Mouse (Mus musculus) neural tube, embryonic 15.5 days (tissue): ENCODE data around the gene Snx30. TPM values are rescaled to one million over a fixed set of nuclear protein-coding genes. Genes with fewer than 3 reads are reported as not detected.

Experiments
- ATAC-seq: fragments of 200-750 bp; cut with Nextera tagmentation; 2 replicates; pipeline ENCODE4 v1.8.0; 2017; ENCODE audit warnings: mild to moderate bottlenecking, moderate TSS enrichment, moderate library complexity; ENCODE audit not compliant: low FRiP score
- H3K27ac ChIP-seq: fragments of 300-500 bp; sonication (generic); replicated peaks from 2 replicates; pipeline ENCODE4 v1.5.1; 2015; ENCODE audit warnings: mild to moderate bottlenecking, inconsistent platforms
- H3K27me3 ChIP-seq: fragments of 300-500 bp; sonication (generic); replicated peaks from 2 replicates; pipeline ENCODE4 v1.6.1; 2015; ENCODE audit warnings: inconsistent platforms
- H3K36me3 ChIP-seq: fragments of 300-500 bp; sonication (generic); 2 replicates; pipeline ENCODE4 v1.6.1; 2015; ENCODE audit warnings: inconsistent platforms
- H3K4me1 ChIP-seq: fragments of 300-500 bp; sonication (generic); 2 replicates; pipeline ENCODE4 v1.6.1; 2015; ENCODE audit warnings: inconsistent platforms
- H3K4me2 ChIP-seq: fragments of 300-500 bp; sonication (generic); 2 replicates; pipeline ENCODE4 v1.6.1; 2015; ENCODE audit warnings: inconsistent platforms, mild to moderate bottlenecking, moderate library complexity
- H3K4me3 ChIP-seq: fragments of 300-500 bp; sonication (generic); replicated peaks from 2 replicates; pipeline ENCODE4 v1.5.1; 2015; ENCODE audit warnings: mild to moderate bottlenecking, inconsistent platforms
- H3K9ac ChIP-seq: fragments of 300-500 bp; sonication (generic); replicated peaks from 2 replicates; pipeline ENCODE4 v1.6.1; 2015; ENCODE audit warnings: mild to moderate bottlenecking, inconsistent platforms
- H3K9me3 ChIP-seq: fragments of 300-500 bp; sonication (generic); replicated peaks from 2 replicates; pipeline ENCODE4 v1.6.1; 2016; ENCODE audit warnings: inconsistent platforms
- WGBS: fragments of 180-500 bp; shearing (Covaris S2); methylation state at CpG from one replicate; pipeline ENCODE4 v1.1.7; 2015; ENCODE audit warnings: mixed read lengths; 5-methylcytosine and 5-hydroxymethylcytosine counted together
- polyA plus RNA-seq: library from polyadenylated mRNA; unstranded; fragments of >200 nt; fragmentation: Nextera tagmentation; extraction: Ambion mirVana; gene quantifications from 2 replicates; pipeline ENCODE4 v1.2.1, GENCODE M21; 2015

The Snx30 gene
- polyA plus RNA-seq, 1 experiment from 2014 or later, result 17.8 TPM

- 87% methylated on average over 9 of the region's 9 CpGs for WGBS
- Histone ChIP-seq H3K27me3 (no peaks in the 10 kb centered on the region), H3K9ac (no peak overlapping the region), H3K4me2 (no peak overlapping the region), H3K4me1 (peaks cover 19% of the 10 kb centered on the region), H3K9me3 (no peaks in the 10 kb centered on the region), H3K27ac (no peak overlapping the region), H3K36me3 (no peaks in the 10 kb centered on the region), H3K4me3 (no peak overlapping the region)
- no peak for ATAC-seq
Observed at GRCm38 (mm10) chr4:59816477-59816876, 10.8 kb downstream of the Snx30 start.

GRCm38 (mm10) chr4:59817790-59818189 lies 12.2 kb downstream of the Snx30 start:
- Histone ChIP-seq H3K27me3 (no peaks in the 10 kb centered on the region), H3K4me1 (peaks cover 19% of the 10 kb centered on the region), H3K36me3 (no peaks in the 10 kb centered on the region), H3K9me3 (no peaks in the 10 kb centered on the region), H3K9ac (no peak overlapping the region), H3K4me2 (no peak overlapping the region), H3K27ac (no peak overlapping the region), H3K4me3 (no peak overlapping the region)
- 82% methylated on average over 5 of the region's 5 CpGs for WGBS
- ATAC-seq, result no peak

DNA sequence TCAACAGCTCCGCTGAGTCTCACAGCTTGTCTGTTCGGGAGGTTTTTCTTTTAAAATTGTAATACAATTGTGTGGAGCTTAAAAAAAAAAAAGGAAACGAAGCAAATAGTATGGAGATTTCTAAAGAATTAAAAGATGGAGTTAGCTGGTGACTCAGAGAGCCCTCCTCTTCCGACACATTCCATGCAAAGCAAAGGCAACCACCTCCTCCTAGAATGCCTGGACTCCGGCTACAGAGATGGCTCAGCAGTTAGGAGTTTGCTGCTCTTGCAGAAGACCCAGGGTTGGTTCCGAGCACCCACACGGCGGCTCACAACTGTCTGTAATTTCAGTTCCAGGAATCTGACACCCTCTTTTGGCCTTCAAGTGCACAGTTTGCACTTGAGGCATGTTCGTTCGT lies 12.9 kb downstream of the Snx30 start:
- no peak for ATAC-seq
- Histone ChIP-seq H3K9me3 (no peaks in the 10 kb centered on the region), H3K4me1 (peaks cover 23% of the 10 kb centered on the region), H3K27me3 (no peaks in the 10 kb centered on the region), H3K4me3 (no peak overlapping the region), H3K27ac (peak overlapping the region; percentile 54), H3K9ac (no peak overlapping the region), H3K4me2 (no peak overlapping the region; the same call in 1 of the 2 replicates), H3K36me3 (no peaks in the 10 kb centered on the region)
- 77% methylated on average over 10 of the region's 10 CpGs for WGBS

GRCm38 (mm10) chr4:59819054-59819472 lies 13.4 kb downstream of the Snx30 start:
- Histone ChIP-seq H3K9me3 (no peaks in the 10 kb centered on the region), H3K27ac (peak overlapping the region; percentile 54), H3K4me2 (peak overlapping the region; percentile 9; the same call in 1 of the 2 replicates), H3K4me3 (no peak overlapping the region), H3K4me1 (peaks cover 25% of the 10 kb centered on the region), H3K27me3 (no peaks in the 10 kb centered on the region), H3K9ac (no peak overlapping the region), H3K36me3 (no peaks in the 10 kb centered on the region)
- 26% methylated on average over 7 of the region's 7 CpGs for WGBS
- peak; percentile 28; the same call in 1 of the 2 replicates for ATAC-seq

GRCm38 (mm10) chr4:59819477-59820022 lies 13.9 kb downstream of the Snx30 start:
- 10% methylated on average over 12 of the region's 12 CpGs for WGBS
- Histone ChIP-seq H3K27me3 (no peaks in the 10 kb centered on the region), H3K4me2 (peak overlapping the region; percentile 9; the same call in 1 of the 2 replicates), H3K36me3 (no peaks in the 10 kb centered on the region), H3K4me3 (no peak overlapping the region), H3K4me1 (peaks cover 25% of the 10 kb centered on the region), H3K9ac (no peak overlapping the region), H3K9me3 (no peaks in the 10 kb centered on the region), H3K27ac (peak overlapping the region; percentile 54)
- ATAC-seq, result peak; percentile 83

- 97% methylated on average over 1 of the region's 1 CpGs for WGBS
- Histone ChIP-seq H3K4me1 (peaks cover 20% of the 10 kb centered on the region), H3K9ac (no peak overlapping the region), H3K27ac (no peak overlapping the region), H3K27me3 (no peaks in the 10 kb centered on the region), H3K4me2 (no peak overlapping the region), H3K36me3 (no peaks in the 10 kb centered on the region), H3K9me3 (no peaks in the 10 kb centered on the region), H3K4me3 (no peak overlapping the region)
- ATAC-seq, result no peak
Observed at GRCm38 (mm10) chr4:59821516-59821915, 15.9 kb downstream of the Snx30 start.

GRCm38 (mm10) chr4:59822119-59822518 lies 16.5 kb downstream of the Snx30 start:
- H3K9me3 ChIP-seq, result no peaks in the 10 kb centered on the region
- 80% methylated on average over 4 of the region's 4 CpGs for WGBS
- no peak overlapping the region for H3K4me3 ChIP-seq
- no peaks in the 10 kb centered on the region for H3K27me3 ChIP-seq
- H3K4me2 ChIP-seq, result no peak overlapping the region
- no peaks in the 10 kb centered on the region for H3K36me3 ChIP-seq
- ATAC-seq, result no peak
- H3K9ac ChIP-seq, result no peak overlapping the region
- H3K27ac ChIP-seq, result no peak overlapping the region
- peaks cover 20% of the 10 kb centered on the region for H3K4me1 ChIP-seq

- H3K9me3 ChIP-seq, result no peaks in the 10 kb centered on the region
- no peak overlapping the region for H3K4me3 ChIP-seq
- peaks cover 20% of the 10 kb centered on the region for H3K4me1 ChIP-seq
- H3K4me2 ChIP-seq, result no peak overlapping the region
- no peaks in the 10 kb centered on the region for H3K36me3 ChIP-seq
- H3K27me3 ChIP-seq, result no peaks in the 10 kb centered on the region
- H3K9ac ChIP-seq, result no peak overlapping the region
- no peak overlapping the region for H3K27ac ChIP-seq
- no peak for ATAC-seq
- WGBS, result 63% methylated on average over 7 of the region's 7 CpGs
Observed at GRCm38 (mm10) chr4:59823470-59823869, 17.8 kb downstream of the Snx30 start.

DNA sequence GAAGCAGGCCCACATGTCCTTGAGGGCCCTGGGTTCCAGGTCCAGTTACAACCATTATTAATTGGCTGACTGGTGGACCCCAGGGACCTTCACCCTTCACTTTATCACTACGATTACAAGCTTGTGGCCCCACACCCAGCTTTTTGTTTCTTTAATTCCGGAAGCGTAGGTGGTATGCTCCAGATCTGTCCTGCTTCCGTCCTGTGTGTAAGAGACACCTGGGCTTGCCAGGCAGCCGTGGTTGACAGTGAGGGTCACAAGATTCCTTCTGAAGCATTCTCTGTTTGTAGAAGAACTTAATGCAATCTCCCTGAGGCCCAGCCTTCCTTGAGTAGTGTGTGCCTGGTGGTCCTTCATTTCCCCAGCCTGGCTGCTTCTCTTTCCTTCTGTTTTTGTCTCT lies 19.2 kb downstream of the Snx30 start:
- H3K27ac ChIP-seq, result no peak overlapping the region
- 97% methylated on average over 5 of the region's 5 CpGs for WGBS

DNA sequence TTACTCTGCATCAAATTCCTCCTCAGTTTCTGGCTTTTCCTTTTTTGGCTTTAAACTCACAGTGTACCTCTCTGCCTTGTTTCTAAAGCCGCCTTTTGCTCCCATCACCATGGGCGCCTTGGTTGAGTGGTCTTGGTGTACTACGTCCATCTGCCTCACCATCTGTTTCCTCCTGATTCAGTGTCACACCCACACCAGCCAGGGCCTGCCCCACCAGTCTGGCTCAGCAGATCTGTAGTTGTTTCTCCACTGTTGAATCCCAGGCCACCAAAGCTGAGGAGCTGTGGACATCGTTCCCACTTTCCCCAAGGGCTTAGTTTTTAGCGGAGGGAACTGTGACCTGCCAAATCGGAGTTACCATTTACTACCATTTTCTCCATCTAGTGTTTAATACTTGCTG lies 20.0 kb downstream of the Snx30 start:
- Histone ChIP-seq H3K27ac (no peak overlapping the region), H3K36me3 (no peaks in the 10 kb centered on the region), H3K4me2 (no peak overlapping the region), H3K9me3 (no peaks in the 10 kb centered on the region), H3K9ac (no peak overlapping the region), H3K27me3 (no peaks in the 10 kb centered on the region), H3K4me3 (no peak overlapping the region), H3K4me1 (0 out of 2 replicates have a peak, but pooled peaks cover 5% of the 10 kb centered on the region)
- WGBS, result 77% methylated on average over 6 of the region's 6 CpGs
- no peak for ATAC-seq

More for the DNA sequence above, 19.2 kb downstream of the Snx30 start:
- Histone ChIP-seq H3K4me1 (peaks cover 6% of the 10 kb centered on the region), H3K36me3 (no peaks in the 10 kb centered on the region), H3K4me3 (no peak overlapping the region), H3K4me2 (no peak overlapping the region), H3K9ac (no peak overlapping the region), H3K9me3 (no peaks in the 10 kb centered on the region), H3K27me3 (no peaks in the 10 kb centered on the region)
- no peak for ATAC-seq

GRCm38 (mm10) chr4:59826381-59826780 lies 20.7 kb downstream of the Snx30 start:
- H3K9ac ChIP-seq, result no peak overlapping the region
- H3K4me1 ChIP-seq, result 0 out of 2 replicates have a peak, but pooled peaks cover 5% of the 10 kb centered on the region
- H3K36me3 ChIP-seq, result no peaks in the 10 kb centered on the region
- no peak overlapping the region for H3K4me3 ChIP-seq
- no peak for ATAC-seq
- 88% methylated on average over 5 of the region's 5 CpGs for WGBS
- no peaks in the 10 kb centered on the region for H3K27me3 ChIP-seq
- no peaks in the 10 kb centered on the region for H3K9me3 ChIP-seq
- H3K4me2 ChIP-seq, result no peak overlapping the region
- no peak overlapping the region for H3K27ac ChIP-seq

- H3K9me3 ChIP-seq, result no peaks in the 10 kb centered on the region
- no peaks in the 10 kb centered on the region for H3K4me1 ChIP-seq
- no peak for ATAC-seq
- WGBS, result 85% methylated on average over 4 of the region's 4 CpGs
- no peak overlapping the region for H3K4me2 ChIP-seq
- no peak overlapping the region for H3K27ac ChIP-seq
- H3K9ac ChIP-seq, result no peak overlapping the region
- no peak overlapping the region for H3K4me3 ChIP-seq
- H3K36me3 ChIP-seq, result no peaks in the 10 kb centered on the region
- no peaks in the 10 kb centered on the region for H3K27me3 ChIP-seq
Observed at GRCm38 (mm10) chr4:59829072-59829471, 23.4 kb downstream of the Snx30 start.
